Mouse (Mus musculus): ENCODE data around the gene Dap3. TPM values are rescaled to one million over a fixed set of nuclear protein-coding genes. Genes with fewer than 3 reads are reported as not detected.

Dap3 gene
- total RNA-seq, 1 experiment = 168 TPM

Other genes with a start within 250 kb of the Dap3 start
- 10.7 and 18.3 TPM in 2 replicates for gene Rit1, start 234.3 kb downstream of the Dap3 start, total RNA-seq (2012; rRNA removed)
- gene Syt11, start 176.0 kb downstream of the Dap3 start, total RNA-seq (2012; rRNA removed) = 12.4 and 13.9 TPM in 2 replicates
- gene Gon4l, start 116.0 kb downstream of the Dap3 start, total RNA-seq (2012; rRNA removed) = 56.3 and 58.0 TPM in 2 replicates
- 74.5 and 78.3 TPM in 2 replicates for gene Msto1, start 37.2 kb downstream of the Dap3 start, total RNA-seq (2012; rRNA removed)
- gene Ash1l, start 559 bp downstream of the Dap3 start, total RNA-seq (2012; rRNA removed) = 11.2 and 11.7 TPM in 2 replicates
- gene Rusc1, start 142.1 kb upstream of the Dap3 start, total RNA-seq (2012; rRNA removed) = 13.3 and 14.6 TPM in 2 replicates
- gene Gm43738, start 149.9 kb upstream of the Dap3 start, total RNA-seq (2012; rRNA removed) = 0.26 TPM in 1 of 2 replicates, not detected in the other
- gene Fdps, start 150.8 kb upstream of the Dap3 start, total RNA-seq (2012; rRNA removed) = 181 and 184 TPM in 2 replicates
- 0.85 and 0.90 TPM in 2 replicates for gene Pklr, start 185.0 kb upstream of the Dap3 start, total RNA-seq (2012; rRNA removed)
- 4.0 and 6.0 TPM in 2 replicates for gene Hcn3, start 209.0 kb upstream of the Dap3 start, total RNA-seq (2012; rRNA removed)
- 42.0 and 60.1 TPM in 2 replicates for gene Clk2, start 213.6 kb upstream of the Dap3 start, total RNA-seq (2012; rRNA removed)
- 83.2 and 102 TPM in 2 replicates for gene Scamp3, start 226.3 kb upstream of the Dap3 start, total RNA-seq (2012; rRNA removed)
- gene Fam189b, start 232.0 kb upstream of the Dap3 start, total RNA-seq (2012; rRNA removed) = 8.6 and 9.3 TPM in 2 replicates